Mouse (Mus musculus): ENCODE data around the gene Gm11639.

- TF ChIP-seq CTCF (IDR thresholded peaks at IDR 0.05; ENCODE audit: low read depth), result no peak
- no peak for TF ChIP-seq EP300 (IDR thresholded peaks at IDR 0.05; ENCODE audit: low read depth)
Observed at GRCm38 (mm10) chr11:105063292-105063691, 377.8 kb downstream of the Gm11639 start, which contains the start of gene Efcab3.

Data from liver, postnatal 0 days (tissue).